Mouse (Mus musculus) olfactory bulb, adult 2 months (tissue): ENCODE data around the gene Gbp4.

Experiments
- CTCF ChIP-seq: fragments of 200-500 bp; IDR thresholded peaks from 2 replicates; pipeline ENCODE4 v1.5.1; 2012; ENCODE audit warnings: low read depth, mild to moderate bottlenecking, low read length, moderate library complexity; ENCODE audit not compliant: insufficient read depth
- POLR2A ChIP-seq: fragments of 200-500 bp; IDR thresholded peaks from 2 replicates; pipeline ENCODE4 v1.6.1; 2012; ENCODE audit warnings: mild to moderate bottlenecking, low read depth, low read length, moderate library complexity; ENCODE audit not compliant: insufficient read depth

- TF ChIP-seq CTCF (no peak), POLR2A (no peak)
Observed at GRCm38 (mm10) chr5:105154049-105154448, 14.7 kb upstream of the Gbp4 start.
